Mouse (Mus musculus) heart, adult 18-20 months (tissue): ENCODE results near the gene Hist1h2bk. TPM values are rescaled to one million over a fixed set of nuclear protein-coding genes. Genes with fewer than 3 reads are reported as not detected.
A peak's percentile ranks its signal among the peaks of the same experiment; 100 is the strongest.
"Not testable (repeated sequence)": the region's sequence is repeated elsewhere in the genome, so short reads cannot be mapped to it uniquely, and the experiment has no call there.

Experiments used
- DNase-seq, 2 experiments: peaks; one replicate each; pipeline ENCODE4 v3.0.0; 2021 to 2022; ENCODE audit warnings: mixed read lengths in 1 of 2
- total RNA-seq, 2 experiments: library from RNA; stranded (reverse); gene quantifications; 2 replicates each; pipeline ENCODE4 v1.2.3; 2021

Hist1h2bk gene
- total RNA-seq, 2 experiments from 2014 or later: 15.2 to 16.5 TPM

DNA sequence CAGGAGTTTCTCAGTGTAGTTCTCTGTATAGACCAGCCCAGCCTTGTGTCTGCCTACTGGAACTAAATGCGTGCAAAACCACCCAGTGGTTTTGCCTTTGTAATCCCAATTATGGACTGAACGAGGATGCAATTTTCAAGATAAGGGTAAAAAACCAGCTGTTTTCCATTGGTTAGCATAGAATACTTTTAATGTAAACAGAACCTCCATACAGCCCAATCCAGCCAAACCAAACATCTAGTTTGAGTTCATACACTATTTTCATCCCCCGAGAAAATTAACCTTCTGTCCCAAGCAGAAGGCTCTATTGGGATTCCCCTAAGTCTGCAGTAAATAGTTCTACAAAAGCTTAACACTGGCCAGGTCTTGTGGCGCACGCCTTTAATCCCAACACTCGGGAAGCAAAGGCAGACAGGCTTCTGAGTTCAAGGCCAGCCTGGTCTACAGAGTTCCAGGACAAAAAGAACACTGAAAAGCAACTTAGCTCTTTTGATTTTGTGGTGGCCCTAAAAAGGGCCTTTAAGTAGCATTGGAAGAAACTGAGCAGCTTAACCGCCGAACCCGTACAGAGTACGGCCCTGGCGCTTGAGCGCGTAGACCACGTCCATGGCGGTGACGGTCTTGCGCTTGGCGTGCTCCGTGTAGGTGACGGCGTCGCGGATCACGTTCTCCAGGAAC is 4.9 kb downstream of the Hist1h2bk start:
- no peak for DNase-seq

- peak; percentile 96 to 98 for DNase-seq
Measured at GRCm38 (mm10) chr13:22041142-22041536, 5.5 kb downstream of the Hist1h2bk start, which contains the start of gene Hist1h4i. TSS of gene Hist1h4i (minus strand) at chr13:22041362.

- no peak for DNase-seq
Measured at GRCm38 (mm10) chr13:22041651-22042567, 6.2 kb downstream of the Hist1h2bk start.

- DNase-seq: peak; percentile 93 to 95
Measured at GRCm38 (mm10) chr13:22042568-22043502, 7.2 kb downstream of the Hist1h2bk start, which contains the start of the genes Hist1h2ag and Hist1h2bj. TSS of gene Hist1h2ag (minus strand) at chr13:22042944. TSS of gene Hist1h2bj (plus strand) at chr13:22043214.

GRCm38 (mm10) chr13:22043503-22044431 is 8.1 kb downstream of the Hist1h2bk start:
- DNase-seq: peak in 1 of 2 experiments; percentile 54

DNA sequence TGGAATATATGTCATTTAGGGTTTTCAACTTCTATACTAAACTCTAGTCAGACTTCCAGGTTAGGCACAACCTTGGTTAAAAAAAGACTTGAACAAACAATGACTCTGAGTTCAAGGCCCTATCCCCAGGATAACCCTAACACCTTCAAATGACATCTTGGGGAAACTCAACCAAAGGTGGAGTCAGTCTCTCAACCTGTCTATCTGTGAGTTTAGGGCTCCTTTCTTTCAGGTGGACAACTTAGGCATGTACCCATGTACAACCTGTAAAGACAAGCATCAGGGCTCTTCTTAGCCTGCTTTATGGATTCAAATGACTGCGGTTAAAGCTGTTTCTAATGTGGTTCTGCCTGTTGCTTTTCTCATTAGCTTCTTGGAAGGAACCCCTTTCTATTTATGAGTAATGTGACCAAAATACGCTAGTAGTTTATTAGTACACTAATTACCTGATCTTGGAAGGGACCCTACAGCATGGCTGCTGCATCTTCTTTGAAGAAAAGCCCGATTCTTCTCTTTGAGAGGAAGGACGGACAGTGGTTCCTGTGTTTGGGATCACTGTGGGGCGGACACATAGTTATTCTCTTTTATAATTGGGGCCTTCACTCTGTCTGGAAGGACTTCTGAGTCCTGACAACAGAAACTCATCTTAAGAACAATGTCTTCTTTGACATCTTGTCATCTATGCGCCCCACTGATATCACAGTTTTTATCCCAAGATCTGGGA is 8.9 kb downstream of the Hist1h2bk start:
- DNase-seq: no peak

- DNase-seq: no peak
Measured at GRCm38 (mm10) chr13:22045311-22045710, 9.6 kb downstream of the Hist1h2bk start.

DNA sequence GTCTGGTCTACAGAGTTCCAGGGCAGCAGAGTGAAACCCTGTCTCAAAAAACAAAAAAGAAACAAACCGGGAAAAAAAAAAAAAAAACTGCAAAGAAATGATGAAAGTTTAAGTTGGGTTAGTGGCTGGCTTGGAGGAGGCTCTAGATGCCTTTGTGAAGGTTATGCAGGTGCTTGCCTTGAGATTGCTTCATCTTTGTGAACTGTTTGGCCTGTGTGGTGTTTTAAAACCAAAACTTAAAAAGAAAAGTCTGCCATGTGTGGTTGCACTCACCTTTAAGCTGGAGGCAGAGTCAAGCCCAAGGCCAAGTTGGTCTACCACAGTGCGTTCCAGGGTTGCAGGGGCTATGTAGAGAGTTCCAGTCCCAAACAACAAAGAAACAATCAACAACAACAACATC is 13.4 kb downstream of the Hist1h2bk start:
- DNase-seq: no peak

GRCm38 (mm10) chr13:22049737-22050440 is 14.2 kb downstream of the Hist1h2bk start:
- DNase-seq: no peak

GRCm38 (mm10) chr13:22050591-22051522 is 15.2 kb downstream of the Hist1h2bk start:
- DNase-seq: peak; percentile 91 to 93

DNA sequence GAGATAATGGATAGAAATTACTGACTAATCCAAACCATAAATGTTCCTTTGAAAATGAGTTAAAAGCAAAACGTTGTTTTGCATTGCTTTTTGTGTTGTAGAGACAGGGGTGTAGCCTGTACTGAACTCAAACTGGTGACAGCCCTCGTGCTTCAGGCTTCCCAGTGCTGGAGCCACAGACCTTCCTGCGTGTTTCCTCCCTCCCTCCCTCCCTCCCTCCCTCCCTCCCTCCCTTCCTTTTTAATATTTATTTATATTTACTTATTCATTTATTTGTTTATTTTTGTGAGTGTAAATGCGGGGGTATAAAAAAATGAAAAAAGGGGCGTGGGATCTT is 15.8 kb downstream of the Hist1h2bk start:
- no peak for DNase-seq

DNA sequence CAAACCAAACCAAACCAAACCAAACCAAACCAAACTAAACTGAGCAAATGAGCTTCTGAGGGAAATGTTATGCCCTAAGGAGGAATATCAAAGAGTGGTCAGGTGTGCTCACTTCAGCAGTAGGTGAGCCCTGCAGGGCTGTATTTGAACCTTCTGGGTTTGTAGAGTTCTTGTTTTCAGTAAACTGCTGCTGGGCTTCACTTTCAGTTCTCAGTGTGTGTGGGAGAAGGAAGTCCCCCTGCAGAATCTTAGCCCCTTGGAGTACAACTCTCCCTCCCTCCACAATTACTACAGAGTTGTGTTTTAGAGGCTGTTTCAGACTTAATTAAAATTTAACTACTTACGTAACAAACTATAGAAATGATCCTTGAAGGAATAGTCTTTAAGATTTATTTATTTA is 18.1 kb downstream of the Hist1h2bk start:
- DNase-seq: no peak

DNA sequence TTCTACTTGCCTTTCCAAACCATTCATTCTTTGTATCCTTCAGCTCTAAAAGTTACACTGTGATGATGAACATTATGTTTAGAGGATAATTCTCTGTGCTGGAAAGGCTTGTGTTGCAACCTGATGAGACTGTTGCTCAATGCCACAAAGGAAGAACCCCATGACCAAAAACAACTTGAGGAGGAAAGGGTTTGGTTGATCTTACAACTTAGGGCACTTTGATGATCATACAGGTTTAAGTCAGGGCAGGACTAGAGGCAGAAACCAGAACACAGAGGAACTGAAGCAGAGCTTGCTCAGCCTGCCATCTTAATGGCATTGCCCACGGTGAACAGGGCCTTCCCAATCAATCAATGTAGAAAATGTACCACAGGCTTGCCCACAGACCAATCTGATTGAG is 25.8 kb downstream of the Hist1h2bk start:
- DNase-seq: no peak

DNA sequence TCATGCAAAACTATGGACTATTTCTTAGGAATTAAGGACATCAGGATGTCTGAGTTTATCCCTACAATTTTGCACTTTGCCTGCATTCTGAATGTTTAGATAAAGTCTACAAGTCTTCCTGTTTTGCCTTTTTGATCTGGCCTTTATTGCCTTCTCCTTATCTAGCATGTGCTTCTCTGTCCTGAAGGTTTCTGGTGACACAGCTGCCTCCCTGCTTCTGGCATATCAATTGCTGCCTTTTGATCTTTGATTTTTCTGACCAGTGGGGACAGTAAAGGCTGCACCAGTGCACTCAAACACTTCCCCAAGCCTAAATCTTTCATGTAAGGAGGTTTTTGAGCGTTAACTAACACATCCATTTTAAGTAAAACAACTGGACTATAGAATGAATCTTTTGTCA is 27.8 kb downstream of the Hist1h2bk start:
- no peak for DNase-seq

DNA sequence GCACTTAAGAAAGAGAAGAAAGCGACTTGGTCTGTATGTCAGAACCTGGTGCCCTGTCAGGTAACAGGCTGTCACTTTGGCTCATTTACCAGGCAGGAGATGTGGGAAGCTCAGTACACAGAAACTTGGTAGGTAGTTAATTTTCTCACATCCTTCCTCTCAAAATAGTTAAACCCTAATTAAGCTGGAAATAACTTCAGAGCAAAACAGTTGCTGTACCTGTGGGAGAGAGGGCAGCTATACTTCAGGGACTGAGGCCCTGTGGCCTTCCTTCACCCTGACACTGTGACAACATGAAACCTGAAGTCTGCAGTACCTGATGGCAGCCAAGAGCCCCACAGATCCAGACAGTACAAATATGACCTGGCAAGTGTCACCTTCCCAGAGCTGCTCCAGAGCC is 48.5 kb downstream of the Hist1h2bk start, which contains the start of gene Vmn1r188:
Gene Vmn1r188 (plus strand): TSS at position 301 of the 400 bp plus-strand sequence.
- not testable (repeated sequence) for DNase-seq
